Mouse (Mus musculus) cortical plate, adult 2 months (tissue): ENCODE results near the gene Srpk2.
A peak's percentile ranks its signal among the peaks of the same experiment; 100 is the strongest.

Experiments used
- CTCF ChIP-seq: fragments of 200-500 bp; IDR thresholded peaks from 2 replicates; pipeline ENCODE4 v1.5.1; 2011; ENCODE audit warnings: mild to moderate bottlenecking, control low read depth, low read length; ENCODE audit not compliant: insufficient read depth; ENCODE audit errors: extremely low read depth
- POLR2A ChIP-seq: fragments of 200-500 bp; IDR thresholded peaks from 2 replicates; pipeline ENCODE4 v1.6.1; 2011; ENCODE audit warnings: mild to moderate bottlenecking, low read length, control low read depth; ENCODE audit not compliant: insufficient read depth; ENCODE audit errors: extremely low read depth

DNA sequence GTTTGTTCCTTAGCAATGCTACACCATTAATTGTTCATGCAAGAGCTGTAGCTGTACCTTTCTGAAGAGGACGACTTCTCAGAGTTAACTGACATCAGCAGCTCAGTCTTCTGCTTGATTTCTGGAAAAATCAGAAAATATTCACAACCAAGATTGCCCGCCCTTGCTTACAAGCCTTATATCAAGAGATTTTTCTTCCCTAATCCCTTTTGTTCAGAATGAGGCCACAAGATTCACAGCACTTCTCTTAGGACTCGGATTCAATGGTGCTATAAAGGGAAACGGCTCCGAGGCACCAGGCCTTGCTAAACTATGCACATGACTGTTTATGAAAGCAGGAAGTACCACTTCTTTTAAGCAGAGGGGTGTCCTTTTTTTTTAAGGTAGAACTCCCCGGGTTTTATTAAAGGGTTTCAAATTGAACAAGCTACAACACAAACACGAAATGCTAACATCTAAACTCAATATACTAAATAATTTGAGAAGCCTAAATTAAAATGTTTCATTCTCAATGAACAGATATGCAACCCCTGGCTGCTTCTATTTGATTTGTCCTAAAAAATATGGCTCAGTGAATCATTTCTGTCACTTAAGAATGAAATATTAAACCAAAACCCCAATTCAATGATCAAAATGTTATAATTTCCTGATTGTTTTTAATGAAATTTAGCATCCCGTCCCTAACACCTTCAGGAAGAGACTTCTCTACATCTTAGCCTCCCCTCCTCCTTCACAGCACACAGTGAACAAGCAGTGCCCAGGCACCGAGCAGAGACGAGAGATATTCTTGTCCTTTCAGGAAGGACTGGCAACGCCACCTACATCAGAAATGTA, 67.9 kb downstream of the Srpk2 start:
- TF ChIP-seq CTCF (no peak), POLR2A (peak; percentile 88)
